Mouse (Mus musculus) gastrocnemius, postnatal 14 days (tissue): ENCODE measurements at regions not wholly inside any gene's neighbourhood (a gene's known extent, or its start where the extent isn't known, plus 50 kb on each side); places are given as distances from the start of the nearest gene placed in this dataset.
"Not testable (repeated sequence)": the region's sequence is repeated elsewhere in the genome, so short reads cannot be mapped to it uniquely, and the experiment has no call there.

Experiments used
- DNase-seq: peaks from one replicate; pipeline ENCODE4 v3.0.0; 2021; ENCODE audit warnings: mixed read lengths
- intact Hi-C: fragments of 180-260 bp; cut with DNase I; formaldehyde crosslinking; loops from one replicate; pipeline ENCODE4 v1.15.1; 2025; ENCODE audit warnings: low total_unique reads

GRCm38 (mm10) chr14:120805816-120806552, 105.0 kb upstream of the Ipo5 start:
- DNase-seq, intact Hi-C loops: not testable (repeated sequence)

GRCm38 (mm10) chr14:120806553-120806893, 104.5 kb upstream of the Ipo5 start:
- DNase-seq = no peak
- intact Hi-C loops = no loop called here

- intact Hi-C loops = no loop called here
- no peak for DNase-seq
Measured at GRCm38 (mm10) chr14:120809321-120809720, 101.7 kb upstream of the Ipo5 start.

GRCm38 (mm10) chr14:120813938-120814337, 97.1 kb upstream of the Ipo5 start:
- DNase-seq = no peak
- intact Hi-C loops = no loop called here

GRCm38 (mm10) chr14:120815126-120815525, 95.9 kb upstream of the Ipo5 start:
- DNase-seq, intact Hi-C loops: not testable (repeated sequence)

- intact Hi-C loops = no loop called here
- no peak for DNase-seq
Measured at GRCm38 (mm10) chr14:120816529-120816928, 94.5 kb upstream of the Ipo5 start.

- DNase-seq = no peak
- intact Hi-C loops = loop anchor here (10.0 kb wide), 1 partner anchor 149 kb away; no protein-coding TSS in a partner anchor
Measured at GRCm38 (mm10) chr14:120826187-120826586, 84.8 kb upstream of the Ipo5 start.

- peak; percentile 9 for DNase-seq
- intact Hi-C loops = loop anchor here (10.0 kb wide), 1 partner anchor 404 kb away; no protein-coding TSS in a partner anchor
Measured at GRCm38 (mm10) chr14:120830389-120830835, 80.6 kb upstream of the Ipo5 start.

- DNase-seq = no peak
- intact Hi-C loops = loop anchor here (10.0 kb wide), 1 partner anchor 403 kb away; no protein-coding TSS in a partner anchor
Measured at GRCm38 (mm10) chr14:120831397-120831796, 79.6 kb upstream of the Ipo5 start.

GRCm38 (mm10) chr14:120831847-120832613, 79.0 kb upstream of the Ipo5 start:
- DNase-seq = peak; percentile 88
- intact Hi-C loops = loop anchor here (10.0 kb wide), 1 partner anchor 403 kb away; no protein-coding TSS in a partner anchor

GRCm38 (mm10) chr14:120834821-120835220, 76.2 kb upstream of the Ipo5 start:
- DNase-seq = no peak
- intact Hi-C loops = loop anchor here (10.0 kb wide), 1 partner anchor 400 kb away; no protein-coding TSS in a partner anchor

- no peak for DNase-seq
- intact Hi-C loops = loop anchor here (10.0 kb wide), 1 partner anchor 399 kb away; no protein-coding TSS in a partner anchor
Measured at GRCm38 (mm10) chr14:120835758-120836157, 75.3 kb upstream of the Ipo5 start.

- no peak for DNase-seq
- intact Hi-C loops = loop anchor here (10.0 kb wide), 1 partner anchor 398 kb away; no protein-coding TSS in a partner anchor
Measured at GRCm38 (mm10) chr14:120836535-120837316, 74.3 kb upstream of the Ipo5 start.

GRCm38 (mm10) chr14:120840900-120841299, 70.1 kb upstream of the Ipo5 start:
- intact Hi-C loops = loop anchor here (5.0 kb wide), 1 partner anchor 71 kb away; the partner anchor contains the start of gene Ipo5
- no peak for DNase-seq

GRCm38 (mm10) chr14:120841311-120841710, 69.7 kb upstream of the Ipo5 start:
- DNase-seq = peak; percentile 18
- intact Hi-C loops = loop anchor here (5.0 kb wide), 1 partner anchor 71 kb away; the partner anchor contains the start of gene Ipo5

- no peak for DNase-seq
- intact Hi-C loops = no loop called here
Measured at GRCm38 (mm10) chr14:120845172-120845571, 65.9 kb upstream of the Ipo5 start.

GRCm38 (mm10) chr14:120846073-120846850, 64.8 kb upstream of the Ipo5 start:
- peak; percentile 24 for DNase-seq
- intact Hi-C loops = no loop called here

- intact Hi-C loops = no loop called here
- DNase-seq = peak; percentile 51
Measured at GRCm38 (mm10) chr14:120847006-120847405, 64.0 kb upstream of the Ipo5 start.
